Mouse (Mus musculus): ENCODE data around the gene Zwilch.

The Zwilch gene

GRCm38 (mm10) chr9:64110502-64110901 lies 62.4 kb downstream of the Zwilch start:
- DNase-seq (ENCODE audit: low read depth, low spot score) = no peak

- no peak for DNase-seq (ENCODE audit: low read depth, low spot score)
Measured at GRCm38 (mm10) chr9:64105301-64105700, 67.6 kb downstream of the Zwilch start.

- peak; percentile 91 for DNase-seq (ENCODE audit: low read depth, low spot score)
Measured at GRCm38 (mm10) chr9:64100442-64100841, 72.5 kb downstream of the Zwilch start.

DNA sequence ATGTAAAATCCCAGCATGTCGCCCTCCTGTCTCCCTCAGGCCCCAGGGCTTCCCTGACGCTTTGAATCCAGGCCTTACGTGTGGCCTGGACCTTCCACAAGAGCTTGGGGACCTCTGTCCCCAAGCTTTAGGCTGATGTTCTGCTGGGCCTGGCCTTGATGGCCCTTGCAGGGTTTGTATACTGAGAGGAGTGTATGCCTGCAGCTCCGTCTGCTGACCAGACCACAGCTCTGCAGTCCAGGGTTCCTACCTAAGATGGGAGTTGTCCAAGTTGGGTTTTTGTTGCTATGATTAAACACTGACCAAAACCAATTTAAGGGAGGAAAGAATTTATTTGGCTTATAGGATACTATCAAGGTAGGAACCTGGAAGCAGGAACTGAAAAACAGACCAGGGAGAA lies 74.6 kb downstream of the Zwilch start:
- no peak for DNase-seq (ENCODE audit: low read depth, low spot score)

DNA sequence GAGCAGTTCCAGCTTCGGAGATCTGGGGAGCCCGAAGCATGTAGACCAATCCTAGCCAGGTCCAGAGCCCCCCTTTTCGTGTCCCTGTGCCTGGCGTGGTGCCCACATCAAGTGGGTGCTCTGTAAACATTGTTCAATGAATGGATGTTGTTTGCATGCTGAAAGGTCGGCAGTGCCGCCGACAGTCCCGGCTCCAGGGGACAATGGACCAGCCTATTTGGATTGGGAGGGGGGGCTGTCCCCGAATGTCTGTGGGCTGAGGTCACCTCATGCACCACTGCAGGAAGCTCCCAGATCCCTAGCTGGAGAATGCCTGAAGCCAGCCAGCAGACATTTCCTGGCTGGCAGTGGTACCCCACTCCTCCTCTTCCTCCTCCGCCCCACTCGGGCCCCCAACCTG lies 78.8 kb downstream of the Zwilch start:
- no peak for DNase-seq (ENCODE audit: low read depth, low spot score)

- DNase-seq (ENCODE audit: low read depth, low spot score) = no peak
Measured at GRCm38 (mm10) chr9:64089004-64089403, 83.9 kb downstream of the Zwilch start.

DNA sequence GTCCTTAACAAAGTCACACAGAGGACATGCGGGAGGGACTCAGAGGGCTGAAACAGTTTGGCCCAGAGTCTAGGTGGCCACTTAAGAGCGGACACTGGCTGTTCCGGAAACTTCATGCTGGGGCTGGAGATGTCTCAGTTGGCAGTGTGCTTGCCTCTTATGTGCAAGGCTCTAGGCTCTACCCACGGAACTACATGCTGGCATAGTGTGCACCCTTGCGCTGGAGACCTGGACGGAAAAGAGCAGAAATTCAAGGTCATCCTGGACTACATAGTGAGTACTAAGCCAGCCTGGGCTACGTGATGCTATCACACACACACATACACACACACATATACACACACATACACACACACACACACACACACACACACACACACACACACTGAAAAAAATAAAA lies 84.6 kb downstream of the Zwilch start:
- no peak for DNase-seq (ENCODE audit: low read depth, low spot score)

GRCm38 (mm10) chr9:64087461-64088235 lies 85.3 kb downstream of the Zwilch start:
- DNase-seq (ENCODE audit: low read depth, low spot score) = peak; percentile 91
